Mouse (Mus musculus): ENCODE data around the gene Il22ra2.
A peak's percentile ranks its signal among the peaks of the same experiment; 100 is the strongest.

Gene Il22ra2

GRCm38 (mm10) chr10:19584846-19585245 is 37.0 kb upstream of the Il22ra2 start:
- Histone ChIP-seq H3K4me1 (replicated peaks; ENCODE audit: low read depth, low read length) (no peaks in the 10 kb centered on the region), H3K27me3 (ENCODE audit: insufficient read depth, low read length) (peaks cover 6% of the 10 kb centered on the region), H3K4me3 (replicated peaks; ENCODE audit: low read length) (no peak overlapping the region), H3K36me3 (ENCODE audit: insufficient read depth, low read length) (no peaks in the 10 kb centered on the region), H3K9me3 (ENCODE audit: low read length) (no peaks in the 10 kb centered on the region)
- no peak for TF ChIP-seq CTCF (conservative IDR thresholded peaks at IDR 0.05; ENCODE audit: low read length)
- TF ChIP-seq NANOG (IDR thresholded peaks at IDR 0.05; ENCODE audit: borderline replicate concordance, low read length) = no peak
- no peak for TF ChIP-seq POU5F1 (IDR thresholded peaks at IDR 0.05; ENCODE audit: borderline replicate concordance, low read length)

- peaks cover 14% of the 10 kb centered on the region for H3K27me3 ChIP-seq (ENCODE audit: insufficient read depth, low read length)
- no peak for TF ChIP-seq NANOG (IDR thresholded peaks at IDR 0.05; ENCODE audit: borderline replicate concordance, low read length)
- no peak for TF ChIP-seq CTCF (conservative IDR thresholded peaks at IDR 0.05; ENCODE audit: low read length)
- TF ChIP-seq POU5F1 (IDR thresholded peaks at IDR 0.05; ENCODE audit: borderline replicate concordance, low read length) = no peak
- no peaks in the 10 kb centered on the region for H3K36me3 ChIP-seq (ENCODE audit: insufficient read depth, low read length)
- H3K4me1 ChIP-seq (replicated peaks; ENCODE audit: low read depth, low read length) = peaks cover under 1% of the 10 kb centered on the region
- H3K9me3 ChIP-seq (ENCODE audit: low read length) = no peaks in the 10 kb centered on the region
- no peak overlapping the region for H3K4me3 ChIP-seq (replicated peaks; ENCODE audit: low read length)
Measured at GRCm38 (mm10) chr10:19585860-19586259, 35.9 kb upstream of the Il22ra2 start.

GRCm38 (mm10) chr10:19587281-19587680 is 34.5 kb upstream of the Il22ra2 start:
- no peak for TF ChIP-seq CTCF (conservative IDR thresholded peaks at IDR 0.05; ENCODE audit: low read length)
- no peak for TF ChIP-seq POU5F1 (IDR thresholded peaks at IDR 0.05; ENCODE audit: borderline replicate concordance, low read length)
- no peak for TF ChIP-seq NANOG (IDR thresholded peaks at IDR 0.05; ENCODE audit: borderline replicate concordance, low read length)
- peaks cover 6% of the 10 kb centered on the region for H3K4me1 ChIP-seq (replicated peaks; ENCODE audit: low read depth, low read length)
- H3K27me3 ChIP-seq (ENCODE audit: insufficient read depth, low read length) = peaks cover 19% of the 10 kb centered on the region
- no peaks in the 10 kb centered on the region for H3K9me3 ChIP-seq (ENCODE audit: low read length)
- H3K4me3 ChIP-seq (replicated peaks; ENCODE audit: low read length) = no peak overlapping the region
- H3K36me3 ChIP-seq (ENCODE audit: insufficient read depth, low read length) = no peaks in the 10 kb centered on the region

GRCm38 (mm10) chr10:19589626-19590025 is 32.2 kb upstream of the Il22ra2 start:
- Histone ChIP-seq H3K36me3 (ENCODE audit: insufficient read depth, low read length) (no peaks in the 10 kb centered on the region), H3K4me1 (replicated peaks; ENCODE audit: low read depth, low read length) (peaks cover 10% of the 10 kb centered on the region), H3K27me3 (ENCODE audit: insufficient read depth, low read length) (peaks cover 38% of the 10 kb centered on the region), H3K4me3 (replicated peaks; ENCODE audit: low read length) (no peak overlapping the region), H3K9me3 (ENCODE audit: low read length) (no peaks in the 10 kb centered on the region)
- TF ChIP-seq NANOG (IDR thresholded peaks at IDR 0.05; ENCODE audit: borderline replicate concordance, low read length) (no peak), POU5F1 (IDR thresholded peaks at IDR 0.05; ENCODE audit: borderline replicate concordance, low read length) (no peak), CTCF (conservative IDR thresholded peaks at IDR 0.05; ENCODE audit: low read length) (no peak)

GRCm38 (mm10) chr10:19591286-19591640 is 30.5 kb upstream of the Il22ra2 start:
- Histone ChIP-seq H3K9me3 (ENCODE audit: low read length) (no peaks in the 10 kb centered on the region), H3K4me3 (replicated peaks; ENCODE audit: low read length) (peak overlapping the region; percentile 85), H3K4me1 (replicated peaks; ENCODE audit: low read depth, low read length) (peaks cover 16% of the 10 kb centered on the region), H3K27me3 (ENCODE audit: insufficient read depth, low read length) (peaks cover 39% of the 10 kb centered on the region), H3K36me3 (ENCODE audit: insufficient read depth, low read length) (no peaks in the 10 kb centered on the region)
- TF ChIP-seq CTCF (conservative IDR thresholded peaks at IDR 0.05; ENCODE audit: low read length) (no peak), NANOG (IDR thresholded peaks at IDR 0.05; ENCODE audit: borderline replicate concordance, low read length) (no peak), POU5F1 (IDR thresholded peaks at IDR 0.05; ENCODE audit: borderline replicate concordance, low read length) (no peak)

- no peaks in the 10 kb centered on the region for H3K36me3 ChIP-seq (ENCODE audit: insufficient read depth, low read length)
- no peaks in the 10 kb centered on the region for H3K9me3 ChIP-seq (ENCODE audit: low read length)
- H3K4me1 ChIP-seq (replicated peaks; ENCODE audit: low read depth, low read length) = peaks cover 22% of the 10 kb centered on the region
- peak within 1 kb of the TSS; percentile 85 for H3K4me3 ChIP-seq (replicated peaks; ENCODE audit: low read length)
- peaks cover 39% of the 10 kb centered on the region for H3K27me3 ChIP-seq (ENCODE audit: insufficient read depth, low read length)
- TF ChIP-seq POU5F1 (IDR thresholded peaks at IDR 0.05; ENCODE audit: borderline replicate concordance, low read length) (no peak), NANOG (IDR thresholded peaks at IDR 0.05; ENCODE audit: borderline replicate concordance, low read length) (no peak), CTCF (conservative IDR thresholded peaks at IDR 0.05; ENCODE audit: low read length) (no peak)
Measured at GRCm38 (mm10) chr10:19591641-19592441, 30.0 kb upstream of the Il22ra2 start, which contains the start of gene Ifngr1. TSS of gene Ifngr1 (plus strand) at chr10:19591949.

- H3K27me3 ChIP-seq (ENCODE audit: insufficient read depth, low read length) = peaks cover 39% of the 10 kb centered on the region
- H3K9me3 ChIP-seq (ENCODE audit: low read length) = no peaks in the 10 kb centered on the region
- peak overlapping the region; percentile 85 for H3K4me3 ChIP-seq (replicated peaks; ENCODE audit: low read length)
- TF ChIP-seq NANOG (IDR thresholded peaks at IDR 0.05; ENCODE audit: borderline replicate concordance, low read length) = no peak
- TF ChIP-seq CTCF (conservative IDR thresholded peaks at IDR 0.05; ENCODE audit: low read length) = no peak
- no peak for TF ChIP-seq POU5F1 (IDR thresholded peaks at IDR 0.05; ENCODE audit: borderline replicate concordance, low read length)
- H3K4me1 ChIP-seq (replicated peaks; ENCODE audit: low read depth, low read length) = peaks cover 26% of the 10 kb centered on the region
- H3K36me3 ChIP-seq (ENCODE audit: insufficient read depth, low read length) = no peaks in the 10 kb centered on the region
Measured at GRCm38 (mm10) chr10:19592556-19592955, 29.2 kb upstream of the Il22ra2 start.

- TF ChIP-seq POU5F1 (IDR thresholded peaks at IDR 0.05; ENCODE audit: borderline replicate concordance, low read length) (no peak), CTCF (conservative IDR thresholded peaks at IDR 0.05; ENCODE audit: low read length) (no peak), NANOG (IDR thresholded peaks at IDR 0.05; ENCODE audit: borderline replicate concordance, low read length) (no peak)
- peaks cover 39% of the 10 kb centered on the region for H3K27me3 ChIP-seq (ENCODE audit: insufficient read depth, low read length)
- no peaks in the 10 kb centered on the region for H3K9me3 ChIP-seq (ENCODE audit: low read length)
Measured at GRCm38 (mm10) chr10:19593296-19593695, 28.5 kb upstream of the Il22ra2 start.

More at GRCm38 (mm10) chr10:19593296-19593695, 28.5 kb upstream of the Il22ra2 start:
- Histone ChIP-seq H3K4me3 (replicated peaks; ENCODE audit: low read length) (no peak overlapping the region), H3K4me1 (replicated peaks; ENCODE audit: low read depth, low read length) (peaks cover 29% of the 10 kb centered on the region), H3K36me3 (ENCODE audit: insufficient read depth, low read length) (no peaks in the 10 kb centered on the region)

All from E14TG2a.4 (cell line).